Mouse (Mus musculus) gastrocnemius, adult 2 months (tissue): ENCODE data around the gene Csgalnact2. TPM values are rescaled to one million over a fixed set of nuclear protein-coding genes. Genes with fewer than 3 reads are reported as not detected.

Experiments
- DNase-seq: peaks from one replicate; pipeline ENCODE4 v3.0.0; 2022
- H3K27ac ChIP-seq: fragments of 200-600 bp; 2 replicates; pipeline ENCODE4 v1.8.1; 2022; ENCODE audit warnings: mild to moderate bottlenecking
- H3K4me3 ChIP-seq: fragments of 200-600 bp; 2 replicates; pipeline ENCODE4 v1.8.1; 2022; ENCODE audit warnings: mild to moderate bottlenecking, moderate library complexity
- CTCF ChIP-seq: fragments of 200-600 bp; IDR thresholded peaks from 2 replicates; pipeline ENCODE4 v1.8.1; 2022; ENCODE audit warnings: antibody characterized with exemption, mild to moderate bottlenecking, moderate library complexity
- intact Hi-C: fragments of 180-260 bp; cut with DNase I; formaldehyde crosslinking; loops from one replicate; pipeline ENCODE4 v1.15.1; 2025
- total RNA-seq, 2 experiments: library from RNA; stranded (reverse); gene quantifications; 2 replicates each; pipeline ENCODE4 v1.2.3; 2021

Csgalnact2 gene
- total RNA-seq, 2 experiments from 2014 or later = 30.9 to 32.8 TPM

GRCm38 (mm10) chr6:118127198-118127597 lies 11.7 kb downstream of the Csgalnact2 start:
- intact Hi-C loops = loop anchor here (10.0 kb wide), 1 partner anchor 272 kb away; no protein-coding TSS in a partner anchor
- Histone ChIP-seq H3K27ac (no peak overlapping the region), H3K4me3 (no peak overlapping the region)
- no peak for TF ChIP-seq CTCF
- no peak for DNase-seq

- no peak for DNase-seq
- no peak overlapping the region for H3K4me3 ChIP-seq
- H3K27ac ChIP-seq = no peak overlapping the region
- TF ChIP-seq CTCF = no peak
- intact Hi-C loops = loop anchor here (10.0 kb wide), 1 partner anchor 272 kb away; no protein-coding TSS in a partner anchor
Observed at GRCm38 (mm10) chr6:118126577-118126976, 12.4 kb downstream of the Csgalnact2 start.

GRCm38 (mm10) chr6:118122767-118123166 lies 16.2 kb downstream of the Csgalnact2 start:
- DNase-seq = no peak
- no peak overlapping the region for H3K4me3 ChIP-seq
- H3K27ac ChIP-seq = peak overlapping the region; percentile 52; the same call in 1 of the 2 replicates
- TF ChIP-seq CTCF = no peak
- intact Hi-C loops = loop anchor here (10.0 kb wide), 1 partner anchor 268 kb away; no protein-coding TSS in a partner anchor

GRCm38 (mm10) chr6:118111810-118112209 lies 27.1 kb downstream of the Csgalnact2 start:
- no peak overlapping the region for H3K4me3 ChIP-seq
- peak; percentile 11; the same call in 1 of the 2 replicates for TF ChIP-seq CTCF
- DNase-seq = no peak
- no peak overlapping the region for H3K27ac ChIP-seq
- intact Hi-C loops = no loop called here

- no peak for DNase-seq
- TF ChIP-seq CTCF = peak; percentile 33
- H3K27ac ChIP-seq = no peak overlapping the region
- intact Hi-C loops = no loop called here
- no peak overlapping the region for H3K4me3 ChIP-seq
Observed at GRCm38 (mm10) chr6:118099311-118099802, 39.6 kb downstream of the Csgalnact2 start.

GRCm38 (mm10) chr6:118097765-118098365 lies 41.1 kb downstream of the Csgalnact2 start:
- DNase-seq = no peak
- H3K27ac ChIP-seq = no peak overlapping the region
- H3K4me3 ChIP-seq = no peak overlapping the region
- no peak for TF ChIP-seq CTCF
- intact Hi-C loops = no loop called here

GRCm38 (mm10) chr6:118090827-118091226 lies 48.1 kb downstream of the Csgalnact2 start:
- DNase-seq = no peak
- TF ChIP-seq CTCF = no peak
- Histone ChIP-seq H3K4me3 (no peak overlapping the region), H3K27ac (no peak overlapping the region)
- intact Hi-C loops = no loop called here

- intact Hi-C loops = no loop called here
- Histone ChIP-seq H3K27ac (no peak overlapping the region), H3K4me3 (no peak overlapping the region)
- DNase-seq = no peak
- TF ChIP-seq CTCF = no peak
Observed at GRCm38 (mm10) chr6:118088750-118089440, 50.0 kb downstream of the Csgalnact2 start.

- peak; percentile 16; the same call in 1 of the 2 replicates for TF ChIP-seq CTCF
- intact Hi-C loops = no loop called here
- no peak overlapping the region for H3K27ac ChIP-seq
- no peak overlapping the region for H3K4me3 ChIP-seq
- DNase-seq = no peak
Observed at GRCm38 (mm10) chr6:118087955-118088354, 51.0 kb downstream of the Csgalnact2 start.

- Histone ChIP-seq H3K4me3 (no peak overlapping the region), H3K27ac (no peak overlapping the region)
- intact Hi-C loops = no loop called here
- TF ChIP-seq CTCF = no peak
- DNase-seq = no peak
Observed at GRCm38 (mm10) chr6:118084596-118084995, 54.3 kb downstream of the Csgalnact2 start.

- TF ChIP-seq CTCF = no peak
- no peak overlapping the region for H3K4me3 ChIP-seq
- DNase-seq = no peak
- no peak overlapping the region for H3K27ac ChIP-seq
- intact Hi-C loops = no loop called here
Observed at GRCm38 (mm10) chr6:118083608-118084007, 55.3 kb downstream of the Csgalnact2 start.

GRCm38 (mm10) chr6:118082384-118082783 lies 56.6 kb downstream of the Csgalnact2 start:
- no peak overlapping the region for H3K27ac ChIP-seq
- intact Hi-C loops = no loop called here
- H3K4me3 ChIP-seq = no peak overlapping the region
- no peak for TF ChIP-seq CTCF
- DNase-seq = no peak

GRCm38 (mm10) chr6:118080711-118081110 lies 58.2 kb downstream of the Csgalnact2 start:
- DNase-seq = no peak
- intact Hi-C loops = no loop called here
- no peak for TF ChIP-seq CTCF
- Histone ChIP-seq H3K4me3 (no peak overlapping the region), H3K27ac (no peak overlapping the region)
